Mouse (Mus musculus) limb, embryonic 14.5 days (tissue): Measurements from ENCODE around the gene Sh3pxd2b. TPM values are rescaled to one million over a fixed set of nuclear protein-coding genes. Genes with fewer than 3 reads are reported as not detected.

Experiments used
- ATAC-seq: fragments of 200-750 bp; cut with Nextera tagmentation; 2 replicates; pipeline ENCODE4 v1.8.0; 2017; ENCODE audit warnings: low read depth, moderate number of reproducible peaks, moderate TSS enrichment; ENCODE audit not compliant: low FRiP score
- DNase-seq: peaks from one replicate; pipeline ENCODE4 v3.0.0-alpha.2; 2015; ENCODE audit warnings: low spot score
- H3K27ac ChIP-seq: fragments of 300-500 bp; sonication (generic); replicated peaks from 2 replicates; pipeline ENCODE4 v1.5.1; 2014; ENCODE audit warnings: low read depth, mild to moderate bottlenecking, low read length, moderate library complexity, mixed read lengths
- H3K27me3 ChIP-seq: fragments of 300-500 bp; sonication (generic); 2 replicates; pipeline ENCODE4 v1.6.1; 2014; ENCODE audit warnings: low read length, mixed read lengths; ENCODE audit not compliant: control insufficient read depth, insufficient read depth
- H3K36me3 ChIP-seq: fragments of 300-500 bp; sonication (generic); 2 replicates; pipeline ENCODE4 v1.6.1; 2014; ENCODE audit warnings: mild to moderate bottlenecking, low read length, moderate library complexity, mixed read lengths; ENCODE audit not compliant: control insufficient read depth, insufficient read depth
- H3K4me1 ChIP-seq: fragments of 300-500 bp; sonication (generic); 2 replicates; pipeline ENCODE4 v1.6.1; 2014; ENCODE audit warnings: antibody characterized with exemption, low read length, mixed read lengths; ENCODE audit not compliant: control insufficient read depth, insufficient read depth
- H3K4me2 ChIP-seq: fragments of 300-500 bp; sonication (generic); replicated peaks from 2 replicates; pipeline ENCODE4 v1.6.1; 2014; ENCODE audit warnings: low read depth, mild to moderate bottlenecking, low read length, moderate library complexity; ENCODE audit not compliant: severe bottlenecking
- H3K4me3 ChIP-seq: fragments of 300-500 bp; sonication (generic); replicated peaks from 2 replicates; pipeline ENCODE4 v1.5.1; 2014; ENCODE audit warnings: low read length
- H3K9ac ChIP-seq: fragments of 300-500 bp; sonication (generic); 2 replicates; pipeline ENCODE4 v1.6.1; 2014; ENCODE audit warnings: mild to moderate bottlenecking, low read depth, low read length, moderate library complexity; ENCODE audit not compliant: severe bottlenecking
- H3K9me3 ChIP-seq: fragments of 300-500 bp; sonication (generic); 2 replicates; pipeline ENCODE4 v1.6.1; 2016; ENCODE audit warnings: low read length; ENCODE audit not compliant: control insufficient read depth
- POLR2A ChIP-seq: fragments of 200-500 bp; IDR thresholded peaks from 2 replicates; pipeline ENCODE4 v1.8.0; 2012; ENCODE audit warnings: inconsistent platforms, mild to moderate bottlenecking, moderate library complexity, borderline replicate concordance; ENCODE audit not compliant: insufficient read depth, insufficient read length; ENCODE audit errors: extremely low read depth
- WGBS: fragments of 180-500 bp; shearing (Covaris S2); extraction: QIAGEN DNeasy Blood & Tissue Kit; methylation state at CpG from one replicate; pipeline ENCODE4 v1.1.7; 2014; 5-methylcytosine and 5-hydroxymethylcytosine counted together
- polyA plus RNA-seq, 2 experiments: library from polyadenylated mRNA; depleted of rRNA in 1 of 2; stranded (reverse) in 1 of 2; unstranded in 1 of 2; fragments of >200 nt; fragmentation: Nextera tagmentation in 1 of 2; extraction: Ambion mirVana in 1 of 2; gene quantifications; 2 replicates each; pipeline versions ENCODE4 v1.2.1 to v1.2.3; 2012 to 2014

Gene Sh3pxd2b
- polyA plus RNA-seq, 2 experiments = 31.5 to 44.3 TPM

DNA sequence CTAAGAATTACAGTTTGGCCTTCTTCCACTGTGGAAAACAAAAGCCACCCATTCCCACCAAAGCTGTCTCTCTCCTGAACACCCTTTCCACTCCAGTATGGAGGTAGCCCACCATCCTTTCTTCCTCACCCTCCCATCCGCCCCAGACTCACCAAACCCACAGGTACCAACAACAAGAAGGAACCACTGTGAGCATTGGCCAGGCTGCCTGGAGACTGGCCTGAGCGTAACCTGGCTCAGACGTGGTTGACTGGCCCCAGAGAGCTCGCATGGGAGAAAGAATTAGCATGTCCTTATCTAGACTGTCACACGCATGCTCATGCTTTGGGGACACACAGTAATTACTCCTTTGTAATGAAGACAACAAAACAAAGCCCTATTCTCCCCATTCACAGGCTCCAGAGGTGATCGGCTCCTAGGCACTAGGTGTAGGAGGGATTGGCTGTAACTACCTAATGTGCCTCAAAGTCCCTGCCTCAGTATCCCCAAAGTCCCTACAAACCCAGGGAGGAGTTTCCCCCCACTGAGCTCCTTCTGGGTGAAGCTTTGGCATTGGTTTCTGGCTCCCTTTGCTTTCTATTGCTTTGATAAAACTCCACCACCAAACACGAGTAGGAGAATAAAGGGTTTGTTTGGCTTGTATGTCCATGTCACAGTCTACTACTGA lies 36.6 kb downstream of the Sh3pxd2b start:
- Histone ChIP-seq H3K4me2 (no peak overlapping the region), H3K9ac (no peak overlapping the region), H3K9me3 (no peaks in the 10 kb centered on the region), H3K4me3 (no peak overlapping the region), H3K4me1 (peaks cover 15% of the 10 kb centered on the region), H3K27me3 (no peaks in the 10 kb centered on the region), H3K27ac (peak overlapping the region; percentile 87), H3K36me3 (peaks cover 50% of the 10 kb centered on the region)
- no peak for TF ChIP-seq POLR2A
- ATAC-seq (no peak), DNase-seq (no peak)
- 80% methylated on average over 7 of the region's 7 CpGs for WGBS

GRCm38 (mm10) chr11:32386043-32386442 lies 38.4 kb downstream of the Sh3pxd2b start:
- Histone ChIP-seq H3K9me3 (no peaks in the 10 kb centered on the region), H3K9ac (no peak overlapping the region), H3K27ac (no peak overlapping the region), H3K4me2 (no peak overlapping the region), H3K27me3 (no peaks in the 10 kb centered on the region), H3K36me3 (peaks cover 61% of the 10 kb centered on the region), H3K4me1 (peaks cover 12% of the 10 kb centered on the region), H3K4me3 (no peak overlapping the region)
- no peak for DNase-seq
- WGBS = 90% methylated on average over 2 of the region's 2 CpGs
- TF ChIP-seq POLR2A = no peak
- no peak for ATAC-seq

DNA sequence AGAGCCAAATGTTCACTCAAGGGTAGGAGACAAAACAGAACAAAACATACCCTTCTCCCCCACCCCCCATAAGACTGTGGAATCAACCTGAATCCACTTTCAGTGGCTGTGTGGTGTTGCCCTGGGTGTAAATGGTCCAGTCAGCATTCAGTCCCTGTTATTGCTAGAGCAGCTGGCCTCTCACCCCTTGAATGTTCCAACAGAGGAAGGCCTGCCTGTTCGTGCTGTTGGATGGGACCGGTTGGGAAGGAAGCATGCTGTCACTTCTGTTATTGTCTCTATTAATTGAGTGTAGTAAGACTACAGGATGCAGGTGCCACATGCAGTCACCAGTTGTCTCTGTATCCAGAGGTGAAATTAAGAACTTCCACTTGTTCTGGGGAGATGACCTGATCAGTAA lies 40.4 kb downstream of the Sh3pxd2b start:
- 72% methylated on average over 2 of the region's 2 CpGs for WGBS
- DNase-seq = no peak
- Histone ChIP-seq H3K9ac (no peak overlapping the region), H3K27ac (no peak overlapping the region), H3K27me3 (no peaks in the 10 kb centered on the region), H3K4me3 (no peak overlapping the region), H3K4me1 (peaks cover 7% of the 10 kb centered on the region), H3K36me3 (peaks cover 50% of the 10 kb centered on the region), H3K9me3 (no peaks in the 10 kb centered on the region), H3K4me2 (no peak overlapping the region)
- no peak for ATAC-seq
- TF ChIP-seq POLR2A = no peak

DNA sequence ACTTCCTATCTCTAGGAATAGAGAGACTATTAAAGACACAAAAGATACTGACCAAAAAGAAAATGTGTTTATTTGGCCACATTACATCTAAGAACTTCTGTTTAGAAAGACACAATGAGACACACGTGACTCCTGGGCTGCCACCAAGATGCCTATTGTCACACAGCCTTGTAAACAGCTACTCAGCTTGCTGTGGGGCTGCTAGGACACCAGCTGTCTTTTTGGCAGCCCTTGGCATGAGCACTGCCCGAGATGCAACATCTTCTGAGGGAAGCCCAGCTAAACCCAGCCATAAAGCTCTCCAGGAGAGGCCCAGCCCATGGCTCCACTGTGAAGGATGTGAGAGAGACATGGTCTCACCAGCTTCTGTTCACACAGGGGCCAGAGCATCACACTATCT lies 45.5 kb downstream of the Sh3pxd2b start:
- no peak for TF ChIP-seq POLR2A
- no peak for DNase-seq
- Histone ChIP-seq H3K9me3 (no peaks in the 10 kb centered on the region), H3K27ac (no peak overlapping the region), H3K36me3 (peaks cover 73% of the 10 kb centered on the region), H3K4me1 (no peaks in the 10 kb centered on the region), H3K4me2 (no peak overlapping the region), H3K4me3 (no peak overlapping the region), H3K27me3 (no peaks in the 10 kb centered on the region), H3K9ac (no peak overlapping the region)
- WGBS = 74% methylated on average over 2 of the region's 2 CpGs
- ATAC-seq = no peak

DNA sequence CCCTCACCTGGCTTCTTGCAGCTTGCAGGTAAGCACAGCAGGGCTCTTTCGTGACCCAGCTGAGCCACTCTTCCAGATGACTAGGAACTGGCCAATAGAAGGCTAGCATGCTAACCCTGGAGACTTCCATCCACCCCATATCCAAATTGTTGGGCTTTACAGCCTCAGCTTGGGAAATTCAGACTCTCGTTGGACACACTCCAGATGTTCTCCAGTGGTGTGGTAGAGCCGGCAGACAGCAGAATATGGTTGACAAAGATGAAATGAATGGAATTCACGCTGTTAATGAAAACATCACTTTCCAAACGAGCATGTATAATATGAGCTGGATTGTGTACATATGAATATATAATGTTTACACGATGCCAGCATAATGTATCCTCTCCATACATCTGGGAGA lies 48.2 kb downstream of the Sh3pxd2b start:
- no peak for TF ChIP-seq POLR2A
- ATAC-seq (no peak), DNase-seq (no peak)
- Histone ChIP-seq H3K9ac (no peak overlapping the region), H3K4me3 (no peak overlapping the region), H3K4me1 (no peaks in the 10 kb centered on the region), H3K4me2 (no peak overlapping the region), H3K9me3 (no peaks in the 10 kb centered on the region), H3K27ac (no peak overlapping the region), H3K27me3 (no peaks in the 10 kb centered on the region), H3K36me3 (peaks cover 54% of the 10 kb centered on the region)
- 69% methylated on average over 6 of the region's 6 CpGs for WGBS

DNA sequence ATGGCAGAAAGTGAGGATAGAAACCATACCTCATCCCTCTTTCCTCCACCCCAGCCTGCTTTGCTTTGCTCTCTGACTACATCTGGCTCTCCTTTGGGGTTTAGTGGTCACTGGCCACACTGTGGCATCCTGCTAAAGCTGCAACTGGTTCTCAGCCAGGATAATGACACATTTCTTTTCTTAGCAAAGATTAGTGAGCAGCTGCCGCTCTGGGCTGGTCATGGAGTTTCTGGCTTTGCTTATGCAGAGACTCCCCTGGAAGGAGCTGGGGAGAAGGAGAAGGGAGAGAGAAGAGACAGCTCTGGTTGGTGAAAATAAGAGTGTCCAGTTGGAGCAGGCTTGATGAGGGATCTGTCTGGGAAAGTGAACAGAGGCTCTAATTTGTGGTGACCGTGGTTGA lies 50.8 kb downstream of the Sh3pxd2b start:
- Histone ChIP-seq H3K36me3 (peaks cover 55% of the 10 kb centered on the region), H3K4me1 (no peaks in the 10 kb centered on the region), H3K27me3 (no peaks in the 10 kb centered on the region), H3K4me3 (no peak overlapping the region), H3K9me3 (no peaks in the 10 kb centered on the region), H3K9ac (no peak overlapping the region), H3K27ac (0 out of 2 replicates have a peak overlapping the region, but pooled peaks have one; percentile 5), H3K4me2 (no peak overlapping the region)
- DNase-seq (peak; percentile 26), ATAC-seq (peak; percentile 46; the same call in 1 of the 2 replicates)
- TF ChIP-seq POLR2A = no peak
- WGBS = 66% methylated on average over 2 of the region's 2 CpGs
